Mouse (Mus musculus) embryonic facial prominence, embryonic 13.5 days (tissue): Measurements from ENCODE around the gene Akap13. TPM values are rescaled to one million over a fixed set of nuclear protein-coding genes. Genes with fewer than 3 reads are reported as not detected.
A peak's percentile ranks its signal among the peaks of the same experiment; 100 is the strongest.

Experiments
- ATAC-seq: fragments of 200-750 bp; cut with Nextera tagmentation; 2 replicates; pipeline ENCODE4 v1.8.0; 2017; ENCODE audit warnings: low read depth; ENCODE audit not compliant: insufficient number of reproducible peaks, insufficient read depth, low FRiP score, low TSS enrichment
- H3K27ac ChIP-seq: fragments of 300-500 bp; sonication (generic); 2 replicates; pipeline ENCODE4 v1.5.1; 2015; ENCODE audit warnings: moderate library complexity, mild to moderate bottlenecking, inconsistent platforms
- H3K27me3 ChIP-seq: fragments of 300-500 bp; sonication (generic); 2 replicates; pipeline ENCODE4 v1.6.1; 2015; ENCODE audit warnings: mild to moderate bottlenecking, inconsistent platforms
- H3K36me3 ChIP-seq: fragments of 300-500 bp; sonication (generic); 2 replicates; pipeline ENCODE4 v1.6.1; 2015; ENCODE audit warnings: mild to moderate bottlenecking, inconsistent platforms
- H3K4me1 ChIP-seq: fragments of 300-500 bp; sonication (generic); 2 replicates; pipeline ENCODE4 v1.6.1; 2015; ENCODE audit warnings: inconsistent platforms
- H3K4me2 ChIP-seq: fragments of 300-500 bp; sonication (generic); 2 replicates; pipeline ENCODE4 v1.6.1; 2015; ENCODE audit warnings: moderate library complexity, mild to moderate bottlenecking, inconsistent platforms
- H3K4me3 ChIP-seq: fragments of 300-500 bp; sonication (generic); 2 replicates; pipeline ENCODE4 v1.5.1; 2015; ENCODE audit warnings: mild to moderate bottlenecking, inconsistent platforms
- H3K9ac ChIP-seq: fragments of 300-500 bp; sonication (generic); 2 replicates; pipeline ENCODE4 v1.6.1; 2015; ENCODE audit warnings: mild to moderate bottlenecking, inconsistent platforms
- H3K9me3 ChIP-seq: fragments of 300-500 bp; sonication (generic); 2 replicates; pipeline ENCODE4 v1.6.1; 2016; ENCODE audit warnings: inconsistent platforms
- WGBS: fragments of 180-500 bp; shearing (Covaris S2); methylation state at CpG from one replicate; pipeline ENCODE4 v1.1.7; 2015; ENCODE audit warnings: mixed read lengths; 5-methylcytosine and 5-hydroxymethylcytosine counted together
- polyA plus RNA-seq: library from polyadenylated mRNA; unstranded; fragments of >200 nt; fragmentation: Nextera tagmentation; extraction: Ambion mirVana; gene quantifications from 2 replicates; pipeline ENCODE4 v1.2.1, GENCODE M21; 2015

The Akap13 gene
- polyA plus RNA-seq, 1 experiment from 2014 or later: 49.8 TPM

- ATAC-seq: no peak
- WGBS: 58% methylated on average over 4 of the region's 4 CpGs
- H3K27ac ChIP-seq: no peak overlapping the region
- no peak overlapping the region for H3K4me2 ChIP-seq
- H3K9me3 ChIP-seq: no peaks in the 10 kb centered on the region
- no peak overlapping the region for H3K4me3 ChIP-seq
- no peaks in the 10 kb centered on the region for H3K27me3 ChIP-seq
- peaks cover 25% of the 10 kb centered on the region for H3K36me3 ChIP-seq
- peaks cover 18% of the 10 kb centered on the region for H3K4me1 ChIP-seq
- no peak overlapping the region for H3K9ac ChIP-seq
Observed at GRCm38 (mm10) chr7:75715939-75716338, 260.6 kb downstream of the Akap13 start.

GRCm38 (mm10) chr7:75717349-75717748 lies 262.0 kb downstream of the Akap13 start:
- Histone ChIP-seq H3K4me1 (peaks cover 6% of the 10 kb centered on the region), H3K27me3 (no peaks in the 10 kb centered on the region), H3K4me2 (no peak overlapping the region), H3K9ac (no peak overlapping the region), H3K36me3 (peaks cover 25% of the 10 kb centered on the region), H3K9me3 (no peaks in the 10 kb centered on the region), H3K27ac (no peak overlapping the region), H3K4me3 (no peak overlapping the region)
- ATAC-seq: no peak

- Histone ChIP-seq H3K4me1 (no peaks in the 10 kb centered on the region), H3K9ac (no peak overlapping the region), H3K9me3 (no peaks in the 10 kb centered on the region), H3K27ac (no peak overlapping the region), H3K4me2 (no peak overlapping the region), H3K36me3 (peaks cover 52% of the 10 kb centered on the region), H3K4me3 (no peak overlapping the region), H3K27me3 (no peaks in the 10 kb centered on the region)
- 86% methylated on average over 4 of the region's 4 CpGs for WGBS
- ATAC-seq: no peak
Observed at GRCm38 (mm10) chr7:75721302-75721701, 266.0 kb downstream of the Akap13 start.

GRCm38 (mm10) chr7:75724012-75724411 lies 268.7 kb downstream of the Akap13 start:
- H3K4me3 ChIP-seq: no peak overlapping the region
- no peak for ATAC-seq
- H3K4me2 ChIP-seq: no peak overlapping the region
- H3K9me3 ChIP-seq: no peaks in the 10 kb centered on the region
- no peaks in the 10 kb centered on the region for H3K4me1 ChIP-seq
- H3K9ac ChIP-seq: no peak overlapping the region
- 91% methylated on average over 1 of the region's 1 CpGs for WGBS
- no peak overlapping the region for H3K27ac ChIP-seq
- peaks cover 67% of the 10 kb centered on the region for H3K36me3 ChIP-seq
- no peaks in the 10 kb centered on the region for H3K27me3 ChIP-seq

GRCm38 (mm10) chr7:75725899-75726298 lies 270.6 kb downstream of the Akap13 start:
- WGBS: 90% methylated on average over 6 of the region's 6 CpGs
- no peak overlapping the region for H3K4me3 ChIP-seq
- ATAC-seq: no peak
- H3K4me1 ChIP-seq: no peaks in the 10 kb centered on the region
- no peak overlapping the region for H3K27ac ChIP-seq
- no peaks in the 10 kb centered on the region for H3K9me3 ChIP-seq
- no peaks in the 10 kb centered on the region for H3K27me3 ChIP-seq
- H3K4me2 ChIP-seq: no peak overlapping the region
- H3K36me3 ChIP-seq: peaks cover 67% of the 10 kb centered on the region
- H3K9ac ChIP-seq: no peak overlapping the region

GRCm38 (mm10) chr7:75726867-75727266 lies 271.5 kb downstream of the Akap13 start:
- Histone ChIP-seq H3K4me2 (no peak overlapping the region), H3K27me3 (no peaks in the 10 kb centered on the region), H3K27ac (no peak overlapping the region), H3K9ac (no peak overlapping the region), H3K9me3 (no peaks in the 10 kb centered on the region), H3K36me3 (peaks cover 76% of the 10 kb centered on the region), H3K4me3 (no peak overlapping the region), H3K4me1 (peaks cover 9% of the 10 kb centered on the region)
- no peak for ATAC-seq
- 94% methylated on average over 9 of the region's 9 CpGs for WGBS

GRCm38 (mm10) chr7:75729652-75730051 lies 274.3 kb downstream of the Akap13 start:
- no peak for ATAC-seq
- WGBS: 95% methylated on average over 7 of the region's 7 CpGs
- H3K4me3 ChIP-seq: no peak overlapping the region
- peaks cover 61% of the 10 kb centered on the region for H3K36me3 ChIP-seq
- H3K9ac ChIP-seq: no peak overlapping the region
- no peaks in the 10 kb centered on the region for H3K9me3 ChIP-seq
- no peak overlapping the region for H3K4me2 ChIP-seq
- H3K27me3 ChIP-seq: no peaks in the 10 kb centered on the region
- peaks cover 18% of the 10 kb centered on the region for H3K4me1 ChIP-seq
- no peak overlapping the region for H3K27ac ChIP-seq

- Histone ChIP-seq H3K4me2 (no peak overlapping the region), H3K4me3 (no peak overlapping the region), H3K27me3 (no peaks in the 10 kb centered on the region), H3K9me3 (no peaks in the 10 kb centered on the region), H3K36me3 (peaks cover 57% of the 10 kb centered on the region), H3K4me1 (peaks cover 18% of the 10 kb centered on the region), H3K27ac (no peak overlapping the region), H3K9ac (no peak overlapping the region)
- ATAC-seq: no peak
- WGBS: 93% methylated on average over 12 of the region's 12 CpGs
Observed at GRCm38 (mm10) chr7:75730216-75730615, 274.9 kb downstream of the Akap13 start.

GRCm38 (mm10) chr7:75731951-75732350 lies 276.6 kb downstream of the Akap13 start:
- no peaks in the 10 kb centered on the region for H3K27me3 ChIP-seq
- H3K27ac ChIP-seq: peak overlapping the region; percentile 74
- peaks cover 18% of the 10 kb centered on the region for H3K4me1 ChIP-seq
- H3K9ac ChIP-seq: no peak overlapping the region
- ATAC-seq: no peak
- H3K9me3 ChIP-seq: no peaks in the 10 kb centered on the region
- no peak overlapping the region for H3K4me3 ChIP-seq
- H3K36me3 ChIP-seq: peaks cover 53% of the 10 kb centered on the region
- H3K4me2 ChIP-seq: no peak overlapping the region
- 42% methylated on average over 2 of the region's 2 CpGs for WGBS

- 78% methylated on average over 2 of the region's 2 CpGs for WGBS
- no peak for ATAC-seq
Observed at GRCm38 (mm10) chr7:75733166-75733565, 277.8 kb downstream of the Akap13 start.

GRCm38 (mm10) chr7:75739075-75739725 lies 283.9 kb downstream of the Akap13 start:
- no peak overlapping the region for H3K27ac ChIP-seq
- no peak overlapping the region for H3K9ac ChIP-seq
- H3K4me1 ChIP-seq: no peaks in the 10 kb centered on the region
- H3K27me3 ChIP-seq: no peaks in the 10 kb centered on the region
- H3K4me3 ChIP-seq: no peak overlapping the region
- 56% methylated on average over 10 of the region's 10 CpGs for WGBS
- H3K4me2 ChIP-seq: no peak overlapping the region
- H3K9me3 ChIP-seq: no peaks in the 10 kb centered on the region
- 0 out of 2 replicates have a peak, but pooled peaks have one; percentile 48 for ATAC-seq
- peaks cover 64% of the 10 kb centered on the region for H3K36me3 ChIP-seq

More at GRCm38 (mm10) chr7:75733166-75733565, 277.8 kb downstream of the Akap13 start:
- peaks cover 57% of the 10 kb centered on the region for H3K36me3 ChIP-seq
- H3K4me3 ChIP-seq: no peak overlapping the region
- H3K4me1 ChIP-seq: peaks cover 18% of the 10 kb centered on the region
- H3K27me3 ChIP-seq: no peaks in the 10 kb centered on the region
- H3K9ac ChIP-seq: no peak overlapping the region
- H3K27ac ChIP-seq: no peak overlapping the region
- no peaks in the 10 kb centered on the region for H3K9me3 ChIP-seq
- no peak overlapping the region for H3K4me2 ChIP-seq

GRCm38 (mm10) chr7:75744528-75744927 lies 289.2 kb downstream of the Akap13 start:
- H3K4me1 ChIP-seq: no peaks in the 10 kb centered on the region
- H3K27me3 ChIP-seq: no peaks in the 10 kb centered on the region
- no peaks in the 10 kb centered on the region for H3K9me3 ChIP-seq
- no peak overlapping the region for H3K4me2 ChIP-seq
- 77% methylated on average over 2 of the region's 2 CpGs for WGBS
- no peak overlapping the region for H3K9ac ChIP-seq
- peaks cover 78% of the 10 kb centered on the region for H3K36me3 ChIP-seq
- no peak overlapping the region for H3K27ac ChIP-seq
- H3K4me3 ChIP-seq: no peak overlapping the region
- no peak for ATAC-seq
